Mouse (Mus musculus): ENCODE data around the gene Smg8. TPM values are rescaled to one million over a fixed set of nuclear protein-coding genes. Genes with fewer than 3 reads are reported as not detected.
A peak's percentile ranks its signal among the peaks of the same experiment; 100 is the strongest.

Gene Smg8
- total and polyA plus RNA-seq, 3 experiments = 21.5 to 29.4 (median 27.9) TPM

GRCm38 (mm10) chr11:87073866-87074440 is 12.6 kb downstream of the Smg8 start, which contains the start of gene Gdpd1 (continued):
- no peak for TF ChIP-seq HCFC1 (IDR thresholded peaks at IDR 0.05; ENCODE audit: low read depth, low read length)
- TF ChIP-seq POLR2AphosphoS2 (IDR thresholded peaks at IDR 0.05; ENCODE audit: low read depth, low read length) = peak; percentile 59; the same call in 1 of the 2 replicates
- TF ChIP-seq POLR2A (IDR thresholded peaks at IDR 0.05; ENCODE audit: low read depth, low read length) = peak; percentile 87
- peak; percentile 99 for TF ChIP-seq NRF1 (IDR thresholded peaks at IDR 0.05; ENCODE audit: low read depth, low read length)
- 0 out of 2 replicates have a peak, but pooled peaks have one; percentile 5 for TF ChIP-seq MXI1 (IDR thresholded peaks at IDR 0.05; ENCODE audit: low read depth, low read length)
- TF ChIP-seq PAX5 (IDR thresholded peaks at IDR 0.05; ENCODE audit: low read length) = no peak
- TF ChIP-seq CHD1 (IDR thresholded peaks at IDR 0.05; ENCODE audit: low read depth, low read length) = no peak
- TF ChIP-seq RAD21 (IDR thresholded peaks at IDR 0.05; ENCODE audit: low read depth, low read length) = peak; percentile 48
- 0 out of 2 replicates have a peak, but pooled peaks have one; percentile 11 for TF ChIP-seq MYC (IDR thresholded peaks at IDR 0.05; ENCODE audit: low read depth, low read length)
- TF ChIP-seq ELF1 (IDR thresholded peaks at IDR 0.05; ENCODE audit: low read depth, low read length) = no peak; the same call in 1 of the 2 replicates
- TF ChIP-seq MEF2A (IDR thresholded peaks at IDR 0.05; ENCODE audit: borderline replicate concordance, low read depth, low read length) = peak; percentile 26; the same call in 1 of the 2 replicates

GRCm38 (mm10) chr11:87073343-87073865 is 13.2 kb downstream of the Smg8 start:
- peak; percentile 30 for DNase-seq (ENCODE audit: extremely low read depth)
- in situ Hi-C loops (cut with MboI; ENCODE audit: low pct_ligation_motif_present, low pct_unique_long_range_greater_than_20kb, low sequenced_read_pairs) = no loop called here

GRCm38 (mm10) chr11:87062087-87062486 is 24.5 kb downstream of the Smg8 start:
- H3K27ac ChIP-seq (ENCODE audit: insufficient read depth, low read depth) = no peak overlapping the region
- dilution Hi-C loops (cut with MboI; ENCODE audit: extremely low pct_ligation_motif_present, extremely low pct_unique_long_range_greater_than_20kb, low sequenced_read_pairs) (no loop called here), in situ Hi-C loops (cut with MboI; ENCODE audit: low pct_ligation_motif_present, low pct_unique_long_range_greater_than_20kb, low sequenced_read_pairs) (no loop called here)
- H3K9me3 ChIP-seq (replicated peaks; ENCODE audit: low read length) = no peaks in the 10 kb centered on the region
- TF ChIP-seq PAX5 (IDR thresholded peaks at IDR 0.05; ENCODE audit: low read length) (no peak), NELFE (IDR thresholded peaks at IDR 0.05; ENCODE audit: low read depth, low read length) (no peak), CTCF (conservative IDR thresholded peaks at IDR 0.05 in 1 of 2, IDR thresholded peaks at IDR 0.05 in 1 of 2; ENCODE audit: low read depth in 2 of 2, low read length in 2 of 2) (no peak)
- no peak overlapping the region for H3K4me2 ChIP-seq (ENCODE audit: insufficient read depth, low read depth, poor library complexity, severe bottlenecking)
- no peak overlapping the region for H3K4me3 ChIP-seq (replicated peaks in 1 of 3; ENCODE audit: low read depth in 2 of 3, low read length in 2 of 3, poor library complexity in 1 of 3)
- no peaks in the 10 kb centered on the region for H3K79me2 ChIP-seq (replicated peaks; ENCODE audit: control insufficient read depth, extremely low read depth, insufficient read depth, poor library complexity, severe bottlenecking)
- no peaks in the 10 kb centered on the region for H3K27me3 ChIP-seq (replicated peaks)
- no peaks in the 10 kb centered on the region for H3K4me1 ChIP-seq (ENCODE audit: control insufficient read depth in 1 of 2, insufficient read depth in 2 of 2)
- H3K9ac ChIP-seq (ENCODE audit: insufficient read depth, low read depth) = no peak overlapping the region
- DNase-seq (ENCODE audit: extremely low read depth) = no peak
- H3K36me3 ChIP-seq (replicated peaks in 1 of 2; ENCODE audit: control insufficient read depth in 1 of 2, insufficient read depth in 1 of 2, low read length in 1 of 2) = no peaks in the 10 kb centered on the region

More at GRCm38 (mm10) chr11:87073343-87073865, 13.2 kb downstream of the Smg8 start:
- H3K36me3 ChIP-seq (replicated peaks in 1 of 2; ENCODE audit: control insufficient read depth in 1 of 2, insufficient read depth in 1 of 2, low read length in 1 of 2) = peaks cover 10 to 22% of the 10 kb centered on the region in 2 experiments
- peak overlapping the region; percentile 59 for H3K9ac ChIP-seq (ENCODE audit: insufficient read depth, low read depth)
- no peak for TF ChIP-seq TCF12 (IDR thresholded peaks at IDR 0.05; ENCODE audit: low read depth, low read length)
- no peak for TF ChIP-seq EP300 (IDR thresholded peaks at IDR 0.05; ENCODE audit: low read length)
- TF ChIP-seq MXI1 (IDR thresholded peaks at IDR 0.05; ENCODE audit: low read depth, low read length) = peak; percentile 18; the same call in 1 of the 2 replicates
- peak in 1 of 2 experiments; percentile 41; a peak in 2 of 4 replicates for TF ChIP-seq CTCF (conservative IDR thresholded peaks at IDR 0.05 in 1 of 2, IDR thresholded peaks at IDR 0.05 in 1 of 2; ENCODE audit: low read depth in 2 of 2, low read length in 2 of 2)
- no peak for TF ChIP-seq JUND (conservative IDR thresholded peaks at IDR 0.05; ENCODE audit: low read depth, low read length)
- TF ChIP-seq IRF4 (IDR thresholded peaks at IDR 0.05; ENCODE audit: low read depth, low read length) = 0 out of 2 replicates have a peak, but pooled peaks have one; percentile 25
- no peak for TF ChIP-seq JUN (IDR thresholded peaks at IDR 0.05; ENCODE audit: insufficient read depth, low read depth, low read length)
- dilution Hi-C loops (cut with MboI; ENCODE audit: extremely low pct_ligation_motif_present, extremely low pct_unique_long_range_greater_than_20kb, low sequenced_read_pairs) = no loop called here
- H3K9me3 ChIP-seq (replicated peaks; ENCODE audit: low read length) = no peaks in the 10 kb centered on the region
- peak overlapping the region; percentile 51 to 62 (median 59) for H3K4me3 ChIP-seq (replicated peaks in 1 of 3; ENCODE audit: low read depth in 2 of 3, low read length in 2 of 3, poor library complexity in 1 of 3)
- H3K27ac ChIP-seq (ENCODE audit: insufficient read depth, low read depth) = no peak overlapping the region
- no peaks in the 10 kb centered on the region for H3K79me2 ChIP-seq (replicated peaks; ENCODE audit: control insufficient read depth, extremely low read depth, insufficient read depth, poor library complexity, severe bottlenecking)
- H3K27me3 ChIP-seq (replicated peaks) = peaks cover 6% of the 10 kb centered on the region
- peak overlapping the region; percentile 92 for H3K4me2 ChIP-seq (ENCODE audit: insufficient read depth, low read depth, poor library complexity, severe bottlenecking)
- H3K4me1 ChIP-seq (ENCODE audit: control insufficient read depth in 1 of 2, insufficient read depth in 2 of 2) = peaks cover 0 to 15% of the 10 kb centered on the region in 2 experiments; a peak in 2 of 4 replicates
